Mouse (Mus musculus): Measurements from ENCODE around the gene Ifi35.
A peak's percentile ranks its signal among the peaks of the same experiment; 100 is the strongest.
"Not testable (repeated sequence)": the region's sequence is repeated elsewhere in the genome, so short reads cannot be mapped to it uniquely, and the experiment has no call there.

The Ifi35 gene

GRCm38 (mm10) chr11:101468731-101469130, 20.5 kb downstream of the Ifi35 start:
- no peak for DNase-seq (ENCODE audit: low spot score)

- no peak for DNase-seq (ENCODE audit: low spot score)
These were observed 20.9 kb downstream of the Ifi35 start for GRCm38 (mm10) chr11:101469155-101469554.

- no peak for DNase-seq (ENCODE audit: low spot score)
These were observed 22.0 kb downstream of the Ifi35 start for GRCm38 (mm10) chr11:101470206-101470605.

GRCm38 (mm10) chr11:101471926-101472325, 23.7 kb downstream of the Ifi35 start:
- DNase-seq (ENCODE audit: low spot score), result no peak

- peak; percentile 39 for DNase-seq (ENCODE audit: low spot score)
These were observed 24.1 kb downstream of the Ifi35 start for GRCm38 (mm10) chr11:101472336-101472735.

GRCm38 (mm10) chr11:101473686-101474085, 25.5 kb downstream of the Ifi35 start:
- not testable (repeated sequence) for DNase-seq (ENCODE audit: low spot score)

- DNase-seq (ENCODE audit: low spot score), result no peak
These were observed 26.1 kb downstream of the Ifi35 start for GRCm38 (mm10) chr11:101474298-101474697.

GRCm38 (mm10) chr11:101476361-101476760, 28.2 kb downstream of the Ifi35 start:
- not testable (repeated sequence) for DNase-seq (ENCODE audit: low spot score)

GRCm38 (mm10) chr11:101477194-101477551, 29.0 kb downstream of the Ifi35 start:
- DNase-seq (ENCODE audit: low spot score), result no peak

- no peak for DNase-seq (ENCODE audit: low spot score)
These were observed 29.5 kb downstream of the Ifi35 start for GRCm38 (mm10) chr11:101477552-101478211.

GRCm38 (mm10) chr11:101479171-101479635, 31.0 kb downstream of the Ifi35 start:
- no peak for DNase-seq (ENCODE audit: low spot score)

GRCm38 (mm10) chr11:101480912-101481311, 32.7 kb downstream of the Ifi35 start:
- no peak for DNase-seq (ENCODE audit: low spot score)

- DNase-seq (ENCODE audit: low spot score), result no peak
These were observed 35.6 kb downstream of the Ifi35 start for GRCm38 (mm10) chr11:101483804-101484203.

GRCm38 (mm10) chr11:101484245-101484644, 36.0 kb downstream of the Ifi35 start:
- DNase-seq (ENCODE audit: low spot score), result no peak

- no peak for DNase-seq (ENCODE audit: low spot score)
These were observed 36.6 kb downstream of the Ifi35 start for GRCm38 (mm10) chr11:101484814-101485213.

GRCm38 (mm10) chr11:101485509-101486028, 37.4 kb downstream of the Ifi35 start:
- DNase-seq (ENCODE audit: low spot score), result no peak

GRCm38 (mm10) chr11:101486126-101486525, 37.9 kb downstream of the Ifi35 start:
- DNase-seq (ENCODE audit: low spot score), result no peak

GRCm38 (mm10) chr11:101506269-101506780, 58.1 kb downstream of the Ifi35 start:
- DNase-seq (ENCODE audit: low spot score), result no peak

GRCm38 (mm10) chr11:101507090-101507489, 58.9 kb downstream of the Ifi35 start:
- no peak for DNase-seq (ENCODE audit: low spot score)

Measured in layer of hippocampus, adult 11-12 months (tissue).